Mouse (Mus musculus) mouse embryonic stem cell (cell line): ENCODE results near the gene Atp8a2.
"Not testable (repeated sequence)": the region's sequence is repeated elsewhere in the genome, so short reads cannot be mapped to it uniquely, and the experiment has no call there.

Source experiments
- in situ Hi-C, 2 experiments: fragments of 300-500 bp; cut with MboI; formaldehyde crosslinking; loops; 1 replicate in 1 of 2; 3 replicates in 1 of 2; pipeline ENCODE4 v1.14.3; 2019 to 2020; ENCODE audit warnings: low sequenced_read_pairs in 2 of 2, low pct_unique_long_range_greater_than_20kb in 1 of 2, mixed read lengths in 1 of 2; ENCODE audit not compliant: unreplicated experiment in 1 of 2

The Atp8a2 gene

GRCm38 (mm10) chr14:59837691-59838241 is 359.2 kb downstream of the Atp8a2 start:
- in situ Hi-C loops: not testable (repeated sequence)

- in situ Hi-C loops: no loop called here
Measured at GRCm38 (mm10) chr14:59836876-59837543, 360.0 kb downstream of the Atp8a2 start.

- in situ Hi-C loops: no loop called here
Measured at GRCm38 (mm10) chr14:59829580-59829979, 367.4 kb downstream of the Atp8a2 start.

GRCm38 (mm10) chr14:59827409-59827808 is 369.6 kb downstream of the Atp8a2 start:
- in situ Hi-C loops: no loop called here

GRCm38 (mm10) chr14:59820115-59820419 is 376.9 kb downstream of the Atp8a2 start:
- in situ Hi-C loops: no loop called here

- in situ Hi-C loops: no loop called here
Measured at GRCm38 (mm10) chr14:59819215-59820114, 377.5 kb downstream of the Atp8a2 start.

GRCm38 (mm10) chr14:59810316-59810715 is 386.7 kb downstream of the Atp8a2 start:
- in situ Hi-C loops: not testable (repeated sequence)

GRCm38 (mm10) chr14:59809790-59810189 is 387.2 kb downstream of the Atp8a2 start:
- in situ Hi-C loops: no loop called here

- in situ Hi-C loops: no loop called here
Measured at GRCm38 (mm10) chr14:59807528-59808300, 389.3 kb downstream of the Atp8a2 start.

- in situ Hi-C loops: no loop called here
Measured at GRCm38 (mm10) chr14:59806910-59807309, 390.1 kb downstream of the Atp8a2 start.

- in situ Hi-C loops: no loop called here
Measured at GRCm38 (mm10) chr14:59806159-59806558, 390.8 kb downstream of the Atp8a2 start.

GRCm38 (mm10) chr14:59805683-59806082 is 391.3 kb downstream of the Atp8a2 start:
- in situ Hi-C loops: no loop called here

- in situ Hi-C loops: no loop called here
Measured at GRCm38 (mm10) chr14:59801961-59802599, 394.9 kb downstream of the Atp8a2 start.

- in situ Hi-C loops: no loop called here
Measured at GRCm38 (mm10) chr14:59799511-59799910, 397.5 kb downstream of the Atp8a2 start.

- in situ Hi-C loops: no loop called here
Measured at GRCm38 (mm10) chr14:59793841-59794240, 403.1 kb downstream of the Atp8a2 start.

GRCm38 (mm10) chr14:59783348-59784341 is 413.3 kb downstream of the Atp8a2 start:
- in situ Hi-C loops: no loop called here

- in situ Hi-C loops: no loop called here
Measured at GRCm38 (mm10) chr14:59780391-59780790, 416.6 kb downstream of the Atp8a2 start.
